Mouse (Mus musculus) neutrophil, adult 83 days (primary cell): ENCODE measurements around the gene Kcna3. TPM values are rescaled to one million over a fixed set of nuclear protein-coding genes. Genes with fewer than 3 reads are reported as not detected.

ENCODE experiments used
- total RNA-seq, 2 experiments: library from RNA; stranded (reverse); gene quantifications; one replicate each; pipeline ENCODE4 v1.2.4; 2023

Gene Kcna3
- 1 to 10 TPM; 8.4 to 10.0 TPM for total RNA-seq

DNA sequence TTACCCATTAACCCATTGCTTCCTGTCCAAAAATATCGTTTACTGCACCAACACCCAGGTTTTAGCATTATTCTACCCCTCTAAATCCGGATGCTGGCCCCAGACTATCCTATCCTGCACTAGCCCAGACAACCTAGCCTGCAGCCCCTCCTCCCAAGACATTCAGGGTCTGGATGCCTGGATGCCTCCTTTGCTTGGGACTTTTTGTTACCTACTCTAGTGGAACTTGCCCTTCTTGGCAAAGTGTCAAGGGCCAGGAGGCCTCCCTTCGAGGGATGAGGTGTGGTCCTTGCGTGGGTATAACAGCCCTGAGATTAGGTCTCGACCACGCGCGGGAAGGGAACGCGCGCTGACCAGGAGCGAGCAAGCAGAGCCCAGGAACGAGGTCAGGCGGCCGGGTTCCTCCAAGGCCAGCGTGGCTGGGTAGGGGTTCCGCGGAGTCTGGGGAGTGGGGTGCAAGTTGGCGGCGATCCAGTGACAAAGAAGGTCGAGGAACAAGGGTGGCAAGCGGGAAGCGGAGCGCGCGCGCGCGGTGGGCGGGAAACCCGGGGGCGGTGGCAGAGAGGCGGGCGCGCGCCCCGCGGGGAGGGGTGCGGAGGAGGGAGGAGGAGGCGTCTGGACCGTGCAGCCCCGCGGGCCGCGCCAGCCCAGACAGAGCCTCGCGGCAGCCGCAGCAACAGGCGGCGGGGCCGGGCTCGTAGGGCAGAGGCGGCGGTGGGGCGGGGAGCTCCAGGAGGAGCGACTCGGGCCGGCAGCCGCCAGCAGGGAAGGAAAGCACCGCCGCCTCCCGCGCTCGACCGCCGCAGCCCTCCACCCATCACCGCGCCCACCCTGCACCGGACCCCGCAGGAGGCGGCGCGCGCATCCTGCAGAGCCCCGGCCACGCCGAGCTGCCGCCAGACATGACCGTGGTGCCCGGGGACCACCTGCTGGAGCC, at the start of gene Kcna3:
Kcna3 (plus strand) TSS at position 649 of the 937 bp plus-strand sequence.

Other genes with a start within 250 kb of the Kcna3 start
- 100 to 1,000 TPM; 365 to 416 TPM for gene Cd53, start 246.0 kb upstream of the Kcna3 start, total RNA-seq
- not detected for gene Olfr266, start 209.9 kb upstream of the Kcna3 start, total RNA-seq
- gene Kcna2, start 65.0 kb downstream of the Kcna3 start, total RNA-seq, result not detected
- not detected for gene Kcna10, start 146.9 kb downstream of the Kcna3 start, total RNA-seq
- not detected for gene Cym, start 185.6 kb downstream of the Kcna3 start, total RNA-seq
- not detected for gene A630076J17Rik, start 194.4 kb downstream of the Kcna3 start, total RNA-seq
- gene Prok1, start 203.5 kb downstream of the Kcna3 start, total RNA-seq, result not detected
- gene Lamtor5, start 242.7 kb downstream of the Kcna3 start, total RNA-seq, result 10 to 100 TPM; 45.8 to 49.7 TPM